Mouse (Mus musculus) heart, postnatal 36 days (tissue): ENCODE data around the gene Usp10. TPM values are rescaled to one million over a fixed set of nuclear protein-coding genes. Genes with fewer than 3 reads are reported as not detected.
A peak's percentile ranks its signal among the peaks of the same experiment; 100 is the strongest.

ENCODE experiments used
- DNase-seq, 2 experiments: peaks; one replicate each; pipeline ENCODE4 v3.0.0; 2021 to 2022
- intact Hi-C: fragments of 180-260 bp; cut with DNase I; formaldehyde crosslinking; loops from one replicate; pipeline ENCODE4 v1.15.1; 2025
- total RNA-seq, 2 experiments: library from RNA; stranded (reverse); gene quantifications; 2 replicates each; pipeline ENCODE4 v1.2.3; 2021

Gene Usp10
- total RNA-seq, 2 experiments from 2014 or later: 45.5 to 50.8 TPM

DNA sequence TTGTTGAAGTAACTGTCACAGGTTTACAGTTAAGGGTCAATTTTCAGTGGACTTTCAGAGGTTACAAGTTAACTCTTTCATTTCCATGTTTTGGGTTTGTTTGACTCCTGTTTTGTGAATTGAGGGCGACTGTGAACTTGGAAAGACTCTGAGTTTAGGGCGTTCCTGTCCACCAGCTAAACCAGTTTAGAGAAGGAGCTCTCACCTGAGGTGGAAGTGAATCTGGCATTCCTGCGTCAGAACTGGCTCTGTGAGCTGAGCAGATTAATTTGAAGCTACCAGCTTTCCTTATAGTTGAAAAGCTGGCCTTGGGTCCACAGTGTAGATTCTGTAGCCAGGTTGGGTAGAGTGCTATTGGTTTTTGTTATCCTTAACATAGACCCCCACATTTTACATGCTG, 3.0 kb downstream of the Usp10 start:
- intact Hi-C loops: no loop called here
- no peak for DNase-seq

DNA sequence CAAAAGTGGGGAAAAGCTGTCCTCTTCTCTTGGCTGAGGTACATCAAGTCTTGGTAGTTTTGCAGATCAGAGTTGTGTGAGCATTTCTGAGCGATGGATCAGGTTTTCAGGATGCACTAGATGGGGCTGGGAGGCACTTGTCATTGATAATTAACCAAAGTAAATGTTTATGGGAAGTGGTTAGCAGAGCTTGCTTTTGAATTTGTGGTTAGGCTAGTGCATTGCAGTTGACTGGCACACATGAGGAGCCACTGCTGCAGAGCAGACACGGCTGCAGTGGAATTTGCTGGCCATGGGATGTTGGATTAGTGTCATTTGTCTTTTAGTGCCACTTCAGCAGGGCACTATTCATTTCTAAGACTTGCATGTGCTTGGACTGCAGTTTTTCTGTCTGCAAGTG, 4.0 kb downstream of the Usp10 start:
- intact Hi-C loops: no loop called here
- DNase-seq: no peak

DNA sequence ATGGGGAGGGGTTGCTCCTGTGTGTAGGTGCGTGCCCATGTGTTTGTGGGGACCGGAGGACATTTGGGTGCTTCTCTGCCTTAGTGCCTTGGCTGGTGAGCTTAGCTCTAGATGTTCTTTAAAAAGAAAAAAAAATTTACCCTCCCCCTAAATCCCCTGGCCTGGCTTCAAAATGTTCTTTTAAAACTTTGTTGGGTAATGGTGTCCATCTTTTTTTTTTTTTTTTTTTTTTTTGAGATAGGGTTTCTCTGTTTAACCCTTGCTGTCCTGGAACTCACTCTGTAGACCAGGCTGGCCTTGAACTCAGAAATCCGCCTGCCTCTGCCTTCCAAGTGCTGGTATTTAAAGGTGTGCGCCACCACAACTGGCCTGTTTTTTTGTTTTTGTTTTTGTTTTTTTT, 5.1 kb downstream of the Usp10 start:
- intact Hi-C loops: no loop called here

DNA sequence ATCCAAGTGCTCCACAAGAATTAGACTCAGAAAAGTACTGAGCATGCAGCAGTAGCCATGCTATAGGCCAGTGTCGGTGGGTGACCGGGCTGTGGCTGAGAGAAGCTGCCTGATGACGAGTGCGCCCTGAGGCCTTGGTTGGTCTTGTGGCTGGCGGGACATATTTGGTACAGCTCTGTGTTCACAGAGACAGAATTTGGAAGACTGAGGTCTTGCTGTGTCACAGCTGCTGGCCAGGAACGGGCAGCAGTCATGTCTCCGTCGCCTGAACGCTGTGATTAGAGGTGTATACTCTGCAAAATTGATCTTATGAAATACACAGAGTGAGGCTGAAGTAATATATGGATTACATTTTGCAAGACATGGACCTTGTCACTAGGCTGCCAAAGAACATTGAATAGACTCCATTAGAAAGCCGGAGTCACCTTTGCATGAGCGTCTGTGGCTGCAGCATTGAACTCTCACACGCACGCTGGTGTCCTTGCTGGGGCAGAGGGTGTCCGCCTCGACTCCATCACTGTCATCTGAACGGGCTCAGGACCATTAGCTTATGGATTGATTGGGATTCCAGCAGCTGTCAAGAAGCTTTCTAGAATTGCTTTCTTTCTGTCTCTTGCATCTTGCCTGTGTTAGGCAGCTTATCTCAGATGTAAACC, 6.2 kb downstream of the Usp10 start:
- intact Hi-C loops: no loop called here
- no peak for DNase-seq

More for the DNA sequence above, 5.1 kb downstream of the Usp10 start:
- DNase-seq: no peak

DNA sequence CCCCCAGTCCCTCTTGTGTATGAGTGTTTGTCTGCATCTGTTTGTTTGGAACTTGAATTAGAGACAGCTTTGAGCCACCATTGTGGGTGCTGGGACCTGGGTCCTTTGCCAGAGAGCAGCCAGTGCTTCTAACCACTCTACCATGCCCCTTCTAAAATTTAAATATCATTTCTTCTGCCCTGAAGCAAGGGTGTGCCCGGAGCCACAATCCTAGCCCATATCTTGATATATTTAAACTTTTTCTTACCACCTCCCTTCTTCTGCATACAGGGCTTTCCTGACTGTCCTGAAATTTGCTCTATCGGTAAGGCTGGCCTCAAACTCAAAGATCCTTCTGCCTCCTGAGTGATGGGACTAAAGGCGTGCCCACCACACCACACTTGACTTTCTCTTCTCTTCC, 7.3 kb downstream of the Usp10 start:
- intact Hi-C loops: no loop called here
- DNase-seq: no peak

DNA sequence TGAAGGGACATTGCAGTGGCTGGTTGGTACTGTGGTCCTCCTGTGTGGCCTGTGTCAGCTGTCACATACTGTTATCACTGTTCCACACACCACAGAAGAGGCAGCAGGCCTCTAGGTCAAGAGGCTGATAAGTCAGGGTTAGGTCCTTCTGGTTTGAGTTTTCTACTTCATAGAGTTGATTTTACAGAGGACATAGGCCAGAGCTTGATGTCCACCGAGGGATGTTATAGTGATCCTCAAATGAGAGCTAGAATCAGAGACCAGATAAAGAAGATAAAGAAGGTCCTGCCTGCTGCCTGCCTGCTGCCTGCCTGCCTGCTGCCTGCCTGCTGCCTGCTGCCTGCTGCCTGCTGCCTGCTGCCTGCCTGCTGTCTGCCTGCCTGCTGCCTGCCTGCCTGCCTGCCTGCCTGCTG, 8.0 kb downstream of the Usp10 start:
- intact Hi-C loops: no loop called here
- DNase-seq: no peak

DNA sequence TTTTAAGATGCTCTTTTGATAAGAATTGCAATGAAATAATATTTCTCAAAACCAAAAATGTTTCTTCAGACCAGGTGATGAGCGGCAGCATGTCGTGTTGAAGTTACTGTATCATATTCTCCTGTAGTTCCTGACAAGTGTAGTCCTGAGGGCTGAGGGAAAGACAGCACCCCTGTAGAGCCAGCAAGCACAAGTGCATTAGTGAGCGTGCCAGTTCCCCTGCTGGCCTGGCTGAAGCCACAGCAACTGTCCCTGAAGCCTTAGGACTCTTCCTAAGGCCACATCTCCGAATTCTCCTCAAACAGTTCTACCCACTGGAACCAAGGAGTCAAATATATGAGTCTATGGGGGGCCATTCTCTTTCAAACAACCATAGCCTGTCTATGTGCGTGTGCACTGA, 13.1 kb downstream of the Usp10 start:
- intact Hi-C loops: no loop called here
- DNase-seq: no peak

DNA sequence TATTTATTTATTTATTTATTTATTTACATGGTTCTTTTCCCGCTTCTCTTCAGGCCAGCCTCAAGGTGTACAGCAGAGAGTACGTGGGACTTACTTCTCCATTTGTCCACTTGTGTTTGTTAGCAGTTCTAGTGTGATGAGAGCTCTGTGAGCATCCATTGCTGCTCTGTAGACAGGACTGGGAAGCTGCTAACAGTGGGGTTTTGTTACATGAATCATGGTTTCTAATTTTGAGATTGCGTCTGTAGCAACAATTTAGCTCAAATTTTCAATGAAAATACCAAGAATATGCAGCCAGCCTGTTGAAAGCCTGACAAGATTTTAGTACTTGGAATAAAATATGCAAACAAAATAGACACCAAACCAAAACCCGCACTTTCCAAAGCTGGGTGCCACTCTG, 15.3 kb downstream of the Usp10 start:
- intact Hi-C loops: loop anchor here (5.0 kb wide), 1 partner anchor 228 kb away; no protein-coding TSS in a partner anchor
- no peak for DNase-seq

DNA sequence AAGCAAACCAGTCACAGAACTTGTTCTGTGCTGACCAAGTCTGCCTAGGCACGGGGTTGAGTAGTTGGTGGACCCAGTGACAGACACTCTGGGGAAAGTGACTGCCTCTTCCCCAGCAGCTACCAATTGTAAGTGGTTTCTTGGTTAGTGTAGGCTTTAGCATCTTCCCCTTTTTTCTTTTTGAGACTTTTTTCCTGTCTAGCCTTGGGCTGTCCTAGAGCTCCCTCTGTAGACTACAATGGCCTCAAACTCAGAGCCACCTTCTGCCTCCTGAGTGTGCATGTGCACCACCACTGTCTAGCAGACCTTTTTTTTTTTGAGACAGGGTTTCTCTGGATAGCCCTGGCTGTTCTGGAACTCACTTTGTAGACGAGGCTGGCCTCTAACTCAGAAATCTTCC, 16.3 kb downstream of the Usp10 start:
- intact Hi-C loops: loop anchor here (2.0 to 5.0 kb wide), 2 partner anchors 40 to 229 kb away; no protein-coding TSS in a partner anchor
- no peak for DNase-seq

DNA sequence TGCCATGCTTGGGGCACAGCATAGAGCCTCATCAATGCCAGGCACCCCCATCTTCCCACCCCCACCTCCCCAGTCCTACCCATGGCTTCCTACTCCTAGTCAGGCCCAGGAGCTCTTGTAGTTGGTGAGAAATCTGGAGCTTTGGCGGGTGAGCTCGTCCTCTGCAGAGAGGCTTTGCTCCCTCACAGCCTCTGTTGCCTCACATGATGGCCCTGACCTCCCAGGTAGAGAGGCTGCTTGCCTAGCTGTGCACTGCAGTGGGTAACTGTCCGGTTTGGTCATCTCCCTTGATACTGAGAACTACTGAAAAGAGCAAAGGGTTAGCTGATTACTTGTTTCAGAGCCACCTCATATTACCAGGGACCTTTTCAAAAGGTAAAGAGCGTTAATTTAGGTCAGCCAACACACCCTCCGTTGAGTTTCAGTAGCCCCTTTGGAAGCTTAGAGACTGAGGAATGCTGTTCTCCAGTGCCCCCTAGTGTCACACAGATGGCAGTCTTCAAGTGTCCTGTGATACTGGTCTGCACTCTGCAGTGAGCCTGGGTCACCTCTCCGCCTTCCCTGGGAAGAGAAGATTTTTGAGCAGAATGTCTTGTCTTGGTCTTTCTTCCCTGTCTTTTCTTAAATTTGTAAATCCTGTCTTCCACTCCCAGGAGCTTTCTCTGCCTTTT, 17.4 kb downstream of the Usp10 start:
- peak; percentile 33 to 48 for DNase-seq
- intact Hi-C loops: loop anchor here (1.0 to 5.0 kb wide), 3 partner anchors 41 to 230 kb away; no protein-coding TSS in a partner anchor

DNA sequence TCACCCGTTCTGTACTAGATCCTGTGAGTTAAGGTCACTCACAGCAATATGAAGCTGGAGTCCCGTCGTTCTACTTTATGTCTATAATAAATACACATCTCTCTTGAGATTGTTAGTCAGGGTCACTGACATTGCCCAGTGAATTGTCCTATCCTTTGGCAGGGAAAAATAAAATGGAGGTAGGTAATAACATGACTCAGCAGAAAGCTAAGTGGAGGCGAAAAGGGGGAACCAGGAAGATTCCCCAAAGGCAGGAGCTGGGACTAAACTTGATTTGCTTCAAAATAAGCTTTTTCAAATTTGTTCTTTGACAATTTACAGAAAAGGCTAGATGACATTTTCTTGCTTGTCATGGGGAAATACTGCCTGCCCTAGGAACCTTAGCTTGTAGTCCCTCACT, 21.2 kb downstream of the Usp10 start:
- intact Hi-C loops: no loop called here
- no peak for DNase-seq

DNA sequence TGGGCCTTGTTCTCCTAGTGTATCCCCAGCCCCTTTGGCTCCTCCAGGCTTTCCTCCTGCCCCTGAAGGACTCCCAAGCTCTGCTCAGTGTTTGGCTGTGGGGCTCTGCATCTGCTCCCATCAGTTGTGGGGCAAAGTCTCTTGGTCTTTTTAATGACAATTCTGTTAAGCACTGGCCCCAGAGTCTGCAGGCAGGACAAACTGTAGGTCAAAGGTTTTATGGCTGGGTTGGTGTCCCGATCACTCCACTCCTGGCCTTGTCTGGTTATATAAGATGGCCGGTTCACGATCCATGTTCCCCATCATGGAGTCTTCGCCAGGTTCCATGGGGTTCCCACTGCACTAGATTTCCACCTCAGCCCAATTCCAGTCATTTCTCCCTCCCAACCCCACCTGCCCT, 23.5 kb downstream of the Usp10 start:
- intact Hi-C loops: no loop called here
- DNase-seq: no peak

DNA sequence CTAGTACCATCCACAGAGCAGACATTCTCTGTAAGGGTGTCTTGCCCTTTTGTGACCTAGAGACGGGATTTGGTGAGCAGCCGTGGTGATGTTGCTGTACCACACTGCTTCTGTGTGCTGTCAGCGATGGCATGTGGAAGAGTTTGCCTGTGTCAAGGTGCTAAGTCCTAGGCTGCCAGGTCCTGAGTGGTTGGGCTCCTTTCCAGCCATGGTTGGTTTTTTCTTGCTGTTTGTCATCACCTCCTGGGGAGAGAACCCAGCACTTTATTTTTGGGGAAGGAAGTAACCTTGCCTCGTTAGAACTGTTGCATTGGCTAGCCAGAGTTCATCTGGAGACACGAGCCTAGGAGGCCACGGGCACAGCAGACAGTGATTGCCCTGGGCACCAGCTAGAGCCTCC, 25.4 kb downstream of the Usp10 start:
- intact Hi-C loops: no loop called here
- peak; percentile 30 to 41 for DNase-seq

DNA sequence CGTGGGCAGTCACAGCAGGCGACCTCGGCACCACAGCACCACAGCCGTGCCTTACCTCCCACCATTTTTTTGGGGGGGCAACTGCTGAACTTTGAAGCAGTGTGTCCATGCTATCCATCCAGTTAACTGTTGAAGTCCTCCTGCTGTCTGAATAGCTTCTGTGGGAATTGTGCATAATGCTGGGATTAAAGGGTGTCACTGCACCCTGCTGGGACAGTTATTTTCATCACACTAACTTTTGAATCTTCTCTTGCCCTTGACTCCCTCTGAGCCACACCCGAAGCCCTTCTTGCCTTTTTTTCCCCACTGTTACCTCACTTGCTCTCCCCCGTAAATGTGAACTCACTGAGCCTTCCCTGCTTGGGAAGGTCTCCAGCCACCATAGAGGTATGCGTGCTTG, 28.3 kb downstream of the Usp10 start:
- DNase-seq: no peak
- intact Hi-C loops: no loop called here

DNA sequence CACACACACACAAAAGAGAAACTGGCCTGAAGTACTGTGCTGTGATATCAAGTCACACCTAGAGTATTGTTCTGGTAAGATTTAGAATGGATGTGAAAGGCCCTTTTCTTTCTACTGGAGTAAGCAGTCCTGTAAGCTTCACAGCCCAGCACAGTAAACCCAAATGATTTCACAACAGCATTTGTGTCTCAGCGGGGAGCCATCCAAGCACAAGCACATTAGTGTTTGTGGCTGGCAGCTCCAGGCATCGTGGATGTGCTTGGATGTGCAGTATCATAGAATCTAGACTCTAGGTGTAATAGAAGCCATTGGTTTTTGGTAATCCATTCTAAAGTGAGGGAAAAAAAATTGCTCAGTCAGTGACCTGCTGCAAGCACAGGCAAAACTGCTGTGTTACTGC, 29.2 kb downstream of the Usp10 start:
- intact Hi-C loops: no loop called here
- DNase-seq: no peak

DNA sequence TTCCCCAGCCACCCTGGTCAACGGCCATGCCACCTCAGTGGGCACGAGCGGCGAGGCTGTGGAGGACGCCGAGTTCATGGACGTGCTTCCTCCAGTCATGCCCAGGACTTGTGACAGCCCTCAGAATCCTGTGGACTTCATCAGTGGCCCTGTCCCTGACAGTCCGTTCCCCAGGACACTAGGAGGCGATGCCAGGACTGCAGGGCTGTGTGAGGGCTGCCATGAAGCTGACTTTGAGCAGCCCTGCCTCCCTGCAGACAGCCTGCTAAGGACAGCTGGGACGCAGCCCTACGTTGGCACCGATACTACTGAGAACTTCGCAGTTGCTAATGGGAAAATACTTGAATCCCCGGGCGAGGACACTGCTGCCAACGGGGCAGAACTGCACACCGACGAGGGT, 31.3 kb downstream of the Usp10 start:
- no peak for DNase-seq
- intact Hi-C loops: no loop called here

DNA sequence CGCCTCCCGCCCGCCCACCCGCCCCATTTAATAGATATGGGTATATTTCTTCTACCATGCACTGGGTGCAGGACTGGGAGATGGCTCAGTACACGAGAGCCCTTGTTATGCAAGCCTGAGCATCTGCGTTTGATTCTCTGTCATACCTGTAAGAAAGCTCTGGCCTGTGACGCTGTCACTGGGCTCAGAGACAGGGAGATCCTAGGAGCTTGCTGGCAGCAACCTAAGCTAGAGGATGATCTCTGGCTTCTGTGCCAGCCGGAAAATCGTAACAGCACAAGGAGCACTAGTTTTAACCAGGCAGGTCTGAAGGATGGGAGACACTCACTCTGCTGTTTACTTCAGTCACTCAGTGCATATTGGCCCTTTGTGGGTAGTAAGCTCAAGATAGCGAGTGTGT, 33.5 kb downstream of the Usp10 start:
- DNase-seq: no peak
- intact Hi-C loops: loop anchor here (1.0 to 2.0 kb wide), 2 partner anchors 127 to 135 kb away; no protein-coding TSS in a partner anchor

DNA sequence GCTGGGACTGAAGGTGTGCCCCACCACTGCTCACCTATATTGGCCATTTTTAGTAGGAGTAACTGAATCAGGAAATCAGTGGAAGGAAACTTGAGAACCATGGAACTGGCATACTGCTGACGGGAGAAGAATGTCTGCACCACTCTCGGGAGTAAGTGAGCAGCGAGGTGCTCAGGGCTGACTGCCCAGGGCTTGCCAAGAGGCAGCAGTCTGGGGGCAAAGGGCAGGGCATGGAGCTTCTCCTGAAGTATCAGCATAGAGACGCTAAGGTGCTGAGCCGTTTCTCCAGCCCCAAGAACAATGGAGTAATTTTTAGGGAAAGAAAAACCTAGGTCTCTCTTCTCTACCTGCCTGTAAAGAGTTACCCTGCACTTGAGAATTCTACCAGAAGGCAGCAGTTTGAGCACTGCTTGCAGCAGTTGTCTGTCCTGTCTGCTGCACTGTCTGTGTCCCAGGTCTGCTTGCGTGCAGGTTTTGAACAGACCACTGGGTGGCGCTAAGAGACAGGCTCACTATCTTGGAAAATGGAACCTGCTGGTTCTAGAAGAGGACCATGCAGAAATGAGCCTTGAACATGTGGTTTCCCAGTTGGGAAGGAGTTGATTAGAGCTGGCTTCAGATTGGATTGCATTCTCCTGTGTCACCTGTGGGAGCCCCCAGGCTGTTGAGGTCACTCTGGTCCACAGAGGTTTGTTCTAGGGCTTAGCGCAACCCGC, 34.1 kb downstream of the Usp10 start:
- intact Hi-C loops: loop anchor here (1.0 to 2.0 kb wide), 2 partner anchors 127 to 134 kb away; no protein-coding TSS in a partner anchor
- peak; percentile 76 to 81 for DNase-seq

DNA sequence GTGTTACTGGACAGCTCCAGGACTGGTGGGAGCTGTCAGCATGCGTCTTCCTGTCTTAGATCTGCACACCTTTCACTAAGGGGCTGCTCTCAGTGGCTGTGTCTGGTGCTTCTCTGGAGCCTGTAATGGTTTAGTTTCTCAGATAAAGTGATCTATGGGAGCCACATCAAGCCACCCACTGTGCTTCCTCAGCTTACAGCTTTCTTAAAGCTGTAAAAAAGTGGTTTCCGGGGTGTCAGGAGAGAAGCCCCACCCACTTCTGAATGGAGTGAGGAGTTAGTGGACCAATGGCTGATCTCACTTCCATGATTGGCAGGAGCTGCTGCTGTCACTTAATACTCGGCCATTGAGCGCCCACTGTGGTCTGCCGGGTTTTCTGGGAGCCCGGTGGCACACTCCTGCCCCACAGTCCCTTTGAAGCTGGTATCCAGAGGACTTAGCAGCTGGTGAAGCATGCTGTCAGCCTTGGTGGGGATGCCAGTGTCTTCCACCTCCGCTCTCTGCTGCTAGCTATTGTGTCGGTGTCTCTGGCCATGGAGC, 36.2 kb downstream of the Usp10 start:
- no peak for DNase-seq
- intact Hi-C loops: loop anchor here (5.0 kb wide), 1 partner anchor 41 kb away; no protein-coding TSS in a partner anchor

DNA sequence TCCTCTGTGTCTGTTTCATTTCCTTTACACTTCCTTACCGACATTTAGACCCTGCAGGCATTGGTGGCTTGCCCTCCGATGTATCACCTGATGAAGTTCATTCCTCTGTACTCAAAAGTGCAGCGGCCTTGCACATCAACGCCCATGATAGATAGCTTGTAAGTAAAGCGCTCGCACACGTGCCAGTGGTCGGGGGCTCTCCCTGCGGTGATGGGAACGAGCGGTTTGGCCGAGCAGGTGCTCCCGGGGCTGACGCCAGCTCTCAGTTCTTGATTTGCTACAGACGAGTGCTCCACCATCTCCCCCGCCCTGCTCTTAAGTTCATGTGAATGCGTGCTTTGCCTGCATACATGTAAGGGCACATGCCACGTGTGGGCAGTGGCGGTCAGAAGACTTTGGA, 37.5 kb downstream of the Usp10 start:
- intact Hi-C loops: loop anchor here (5.0 kb wide), 1 partner anchor 40 kb away; no protein-coding TSS in a partner anchor
- no peak for DNase-seq

DNA sequence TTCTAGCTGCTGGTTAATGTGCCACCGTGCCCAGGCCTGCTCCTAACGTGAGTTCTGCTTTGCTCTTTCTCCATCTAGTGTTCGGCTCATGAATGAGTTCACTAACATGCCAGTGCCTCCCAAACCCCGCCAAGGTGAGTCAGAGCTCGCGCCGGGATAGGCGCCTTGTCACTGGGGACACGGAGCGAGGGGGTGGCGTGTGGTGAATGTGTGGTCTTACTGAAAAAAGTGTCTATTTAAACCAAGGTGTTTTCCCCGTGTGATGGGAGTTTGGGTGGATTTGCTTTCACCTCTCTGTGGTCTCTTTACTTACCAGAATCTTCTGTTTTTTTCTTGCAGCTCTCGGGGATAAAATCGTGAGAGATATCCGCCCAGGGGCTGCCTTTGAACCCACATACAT, 38.2 kb downstream of the Usp10 start:
- no peak for DNase-seq
- intact Hi-C loops: loop anchor here (5.0 kb wide), 1 partner anchor 39 kb away; no protein-coding TSS in a partner anchor
